Mouse (Mus musculus): ENCODE measurements around the gene Wnt7a.

The Wnt7a gene

GRCm38 (mm10) chr6:91410961-91411368 is at the start of gene Wnt7a:
Gene Wnt7a (minus strand): TSS chr6:91411363.
- ChIA-PET CTCF (interaction anchor here (0.5 to 7.7 kb wide), 44 partner anchors 11 to 673 kb away, joined by 3 to 276 read pairs (median 4); partner anchors contain the start of genes Chchd4 (in 1 of the 4) and Tmem43 (in 1 of the 4)), POLR2A (interaction anchor here in 3 of 4 experiments (0.6 to 4.5 kb wide), 12 partner anchors 29 to 528 kb away, joined by 3 to 22 read pairs (median 4); no protein-coding TSS in a partner anchor)

GRCm38 (mm10) chr6:91459471-91459870 is 48.3 kb upstream of the Wnt7a start:
- POLR2A ChIA-PET, result interaction anchor here (0.6 to 12.6 kb wide), 18 partner anchors 8 to 236 kb away, joined by 3 to 259 read pairs (median 4); partner anchors contain the start of genes Chchd4 (in 3 of the 4) and Tmem43 (in 3 of the 4)
- CTCF ChIA-PET, result interaction anchor here in 3 of 4 experiments (0.6 to 0.9 kb wide), 5 partner anchors 50 to 743 kb away, joined by 3 to 4 read pairs (median 3); no protein-coding TSS in a partner anchor

- CTCF ChIA-PET, result no interaction called here
- POLR2A ChIA-PET, result interaction anchor here in 2 of 4 experiments (0.7 to 12.6 kb wide), 6 partner anchors 10 to 1899 kb away, joined by 3 to 259 read pairs (median 18); partner anchors contain the start of genes Chchd4 (in 1 of the 2) and Tmem43 (in 1 of the 2)
Observed at GRCm38 (mm10) chr6:91454546-91454945, 43.4 kb upstream of the Wnt7a start.

- POLR2A ChIA-PET, result interaction anchor here in 2 of 4 experiments (1.5 to 3.5 kb wide), 2 partner anchors 11 kb away, joined by 3 to 11 read pairs; no protein-coding TSS in a partner anchor
- CTCF ChIA-PET, result interaction anchor here in 2 of 4 experiments (0.6 to 0.7 kb wide), 3 partner anchors 57 to 501 kb away, joined by 3 to 5 read pairs (median 3); no protein-coding TSS in a partner anchor
Observed at GRCm38 (mm10) chr6:91452056-91452455, 40.9 kb upstream of the Wnt7a start.

GRCm38 (mm10) chr6:91449472-91450225 is 38.5 kb upstream of the Wnt7a start:
- ChIA-PET CTCF (interaction anchor here in 1 of 4 experiments (0.6 kb wide), 1 partner anchor 196 kb away, joined by 4 read pairs; no protein-coding TSS in a partner anchor), POLR2A (interaction anchor here in 1 of 4 experiments (1.2 to 3.5 kb wide), 4 partner anchors 9 to 23 kb away, joined by 3 to 11 read pairs (median 6); no protein-coding TSS in a partner anchor)

- CTCF ChIA-PET, result no interaction called here
- POLR2A ChIA-PET, result interaction anchor here in 2 of 4 experiments (1.3 to 1.6 kb wide), 2 partner anchors 11 kb away, joined by 4 to 5 read pairs; no protein-coding TSS in a partner anchor
Observed at GRCm38 (mm10) chr6:91445316-91445715, 34.2 kb upstream of the Wnt7a start.

GRCm38 (mm10) chr6:91441145-91441662 is 30.0 kb upstream of the Wnt7a start:
- POLR2A ChIA-PET, result interaction anchor here (0.6 to 4.2 kb wide), 55 partner anchors 9 to 681 kb away, joined by 3 to 56 read pairs (median 6); partner anchors contain the start of genes Chchd4 (in 4 of the 4), Tmem43 (in 4 of the 4), Iqsec1 (in 3 of the 4) and Hdac11 (in 2 of the 4)
- CTCF ChIA-PET, result interaction anchor here in 3 of 4 experiments (0.6 to 1.7 kb wide), 7 partner anchors 45 to 452 kb away, joined by 3 to 5 read pairs (median 3); no protein-coding TSS in a partner anchor

GRCm38 (mm10) chr6:91440474-91441144 is 29.4 kb upstream of the Wnt7a start:
- ChIA-PET POLR2A (interaction anchor here (0.6 to 4.2 kb wide), 67 partner anchors 9 to 680 kb away, joined by 3 to 56 read pairs (median 5); partner anchors contain the start of genes Chchd4 (in 4 of the 4), Tmem43 (in 4 of the 4), Iqsec1 (in 3 of the 4) and Wnt7a (in 3 of the 4)), CTCF (interaction anchor here in 3 of 4 experiments (0.6 to 1.7 kb wide), 12 partner anchors 30 to 452 kb away, joined by 3 to 5 read pairs (median 3); partner anchors contain the start of genes Hdac11 (in 1 of the 3) and Wnt7a (in 1 of the 3))

GRCm38 (mm10) chr6:91424151-91424550 is 13.0 kb upstream of the Wnt7a start:
- ChIA-PET POLR2A (interaction anchor here in 1 of 4 experiments (1.0 kb wide), 1 partner anchor 10 kb away, joined by 3 read pairs; no protein-coding TSS in a partner anchor), CTCF (no interaction called here)

GRCm38 (mm10) chr6:91421629-91422028 is 10.5 kb upstream of the Wnt7a start:
- ChIA-PET CTCF (interaction anchor here in 2 of 4 experiments (1.0 to 1.5 kb wide), 4 partner anchors 10 to 136 kb away, joined by 3 to 8 read pairs (median 4); partner anchors contain the start of gene Wnt7a (in 1 of the 2)), POLR2A (interaction anchor here in 2 of 4 experiments (0.8 to 1.4 kb wide), 6 partner anchors 19 to 433 kb away, joined by 3 to 9 read pairs (median 3); partner anchors contain the start of gene Iqsec1 (in 1 of the 2))

- ChIA-PET POLR2A (no interaction called here), CTCF (interaction anchor here in 2 of 4 experiments (0.7 to 7.7 kb wide), 3 partner anchors 132 to 565 kb away, joined by 3 to 276 read pairs (median 63); no protein-coding TSS in a partner anchor)
Observed at GRCm38 (mm10) chr6:91417291-91417845, 6.2 kb upstream of the Wnt7a start.

GRCm38 (mm10) chr6:91416146-91416545 is 5.0 kb upstream of the Wnt7a start:
- ChIA-PET CTCF (interaction anchor here (0.6 to 7.7 kb wide), 7 partner anchors 130 to 243 kb away, joined by 3 to 276 read pairs (median 7); no protein-coding TSS in a partner anchor), POLR2A (interaction anchor here in 2 of 4 experiments (0.6 to 1.9 kb wide), 4 partner anchors 44 to 138 kb away, joined by 3 to 8 read pairs (median 3); no protein-coding TSS in a partner anchor)

GRCm38 (mm10) chr6:91414890-91415289 is 3.7 kb upstream of the Wnt7a start:
- ChIA-PET CTCF (interaction anchor here (0.6 to 7.7 kb wide), 27 partner anchors 11 to 643 kb away, joined by 3 to 276 read pairs (median 4); no protein-coding TSS in a partner anchor), POLR2A (interaction anchor here in 2 of 4 experiments (0.8 to 1.9 kb wide), 3 partner anchors 26 to 130 kb away, joined by 3 to 8 read pairs (median 3); no protein-coding TSS in a partner anchor)

- ChIA-PET CTCF (interaction anchor here (0.5 to 7.7 kb wide), 55 partner anchors 10 to 674 kb away, joined by 3 to 276 read pairs (median 4); partner anchors contain the start of genes Chchd4 (in 1 of the 4), Hdac11 (in 1 of the 4) and Tmem43 (in 1 of the 4)), POLR2A (interaction anchor here in 3 of 4 experiments (0.6 to 4.5 kb wide), 18 partner anchors 20 to 529 kb away, joined by 3 to 22 read pairs (median 4); partner anchors contain the start of genes Chchd4 (in 1 of the 3) and Tmem43 (in 1 of the 3))
Observed at GRCm38 (mm10) chr6:91411369-91411981, 312 bp upstream of the Wnt7a start.

- CTCF ChIA-PET, result interaction anchor here (0.6 to 7.7 kb wide), 15 partner anchors 9 to 279 kb away, joined by 3 to 276 read pairs (median 6); no protein-coding TSS in a partner anchor
- POLR2A ChIA-PET, result interaction anchor here in 3 of 4 experiments (0.6 to 4.5 kb wide), 10 partner anchors 30 to 339 kb away, joined by 3 to 22 read pairs (median 4); no protein-coding TSS in a partner anchor
Observed at GRCm38 (mm10) chr6:91410168-91410780, 889 bp downstream of the Wnt7a start.
